Mouse (Mus musculus): Measurements from ENCODE around the gene Rhox8. TPM values are rescaled to one million over a fixed set of nuclear protein-coding genes. Genes with fewer than 3 reads are reported as not detected.

Rhox8 gene
- polyA plus RNA-seq, 1 experiment from 2014 or later = not detected

Other genes with a start within 250 kb of the Rhox8 start
- gene Rhox2g, start 235.5 kb downstream of the Rhox8 start, polyA plus RNA-seq (2014; fragmentation: Nextera tagmentation; extraction: Ambion mirVana) = not detected in 2 replicates
- gene Rhox4g, start 227.6 kb downstream of the Rhox8 start, polyA plus RNA-seq (2014; fragmentation: Nextera tagmentation; extraction: Ambion mirVana) = not detected in 2 replicates
- not detected in 2 replicates for gene Rhox3h, start 210.2 kb downstream of the Rhox8 start, polyA plus RNA-seq (2014; fragmentation: Nextera tagmentation; extraction: Ambion mirVana)
- gene Rhox2h, start 205.7 kb downstream of the Rhox8 start, polyA plus RNA-seq (2014; fragmentation: Nextera tagmentation; extraction: Ambion mirVana) = not detected in 2 replicates
- gene Rhox5, start 74.1 kb downstream of the Rhox8 start, polyA plus RNA-seq (2014; fragmentation: Nextera tagmentation; extraction: Ambion mirVana) = 0.37 TPM in 1 of 2 replicates, not detected in the other
- gene Rhox6, start 52.0 kb downstream of the Rhox8 start, polyA plus RNA-seq (2014; fragmentation: Nextera tagmentation; extraction: Ambion mirVana) = not detected in 2 replicates
- gene Rhox7a, start 47.3 kb downstream of the Rhox8 start, polyA plus RNA-seq (2014; fragmentation: Nextera tagmentation; extraction: Ambion mirVana) = not detected in 2 replicates
- not detected in 2 replicates for gene Rhox7b, start 18.3 kb upstream of the Rhox8 start, polyA plus RNA-seq (2014; fragmentation: Nextera tagmentation; extraction: Ambion mirVana)
- not detected in 2 replicates for gene Rhox9, start 22.8 kb upstream of the Rhox8 start, polyA plus RNA-seq (2014; fragmentation: Nextera tagmentation; extraction: Ambion mirVana)
- not detected in 2 replicates for gene Btg1-ps1, start 139.9 kb upstream of the Rhox8 start, polyA plus RNA-seq (2014; fragmentation: Nextera tagmentation; extraction: Ambion mirVana)
- not detected in 2 replicates for gene Btg1-ps2, start 164.2 kb upstream of the Rhox8 start, polyA plus RNA-seq (2014; fragmentation: Nextera tagmentation; extraction: Ambion mirVana)
- not detected in 2 replicates for gene Rhox10, start 187.5 kb upstream of the Rhox8 start, polyA plus RNA-seq (2014; fragmentation: Nextera tagmentation; extraction: Ambion mirVana)
- gene Rhox11, start 206.2 kb upstream of the Rhox8 start, polyA plus RNA-seq (2014; fragmentation: Nextera tagmentation; extraction: Ambion mirVana) = not detected in 2 replicates
- gene Rhox12, start 232.0 kb upstream of the Rhox8 start, polyA plus RNA-seq (2014; fragmentation: Nextera tagmentation; extraction: Ambion mirVana) = not detected in 2 replicates
- not detected in 2 replicates for gene Rhox13, start 242.3 kb upstream of the Rhox8 start, polyA plus RNA-seq (2014; fragmentation: Nextera tagmentation; extraction: Ambion mirVana)

Measured in neural tube, embryonic 14.5 days (tissue).